Mouse (Mus musculus) bone marrow, adult 2 months (tissue): Measurements from ENCODE around the gene Armh3.

ENCODE experiments used
- CTCF ChIP-seq: fragments of 200-500 bp; IDR thresholded peaks from 2 replicates; pipeline ENCODE4 v1.5.1; 2011; ENCODE audit warnings: low read length, control low read depth; ENCODE audit not compliant: control insufficient read depth, insufficient read depth
- POLR2A ChIP-seq: fragments of 200-500 bp; IDR thresholded peaks from 2 replicates; pipeline ENCODE4 v1.6.1; 2011; ENCODE audit warnings: low read depth, mild to moderate bottlenecking, control low read depth, low read length, borderline replicate concordance; ENCODE audit not compliant: control insufficient read depth

- TF ChIP-seq CTCF (no peak), POLR2A (no peak)
These were observed 32.1 kb upstream of the Armh3 start for GRCm38 (mm10) chr19:46030196-46030983.
